ENCODE assay signal across 8 mouse cellular contexts in genomic region chr15:30173370-30173941, GRCm38 (mm10). TPM values are rescaled to one million over a fixed set of nuclear protein-coding genes. Genes with fewer than 3 reads are reported as not detected.
DNase-seq lines count a peak whose midpoint lies in the region; ATAC-seq and TF ChIP-seq lines count a peak whose summit lies in the region.

No protein-coding gene starts in this region.

- peaks cover 30% of the 10 kb centered on the region for H3K27me3 ChIP-seq in lung, embryonic 14.5 days (ENCODE audit: insufficient read depth, low read length)
- no peaks in the 10 kb centered on the region for H3K27me3 ChIP-seq in hindbrain, embryonic 14.5 days (ENCODE audit: control insufficient read depth, insufficient read depth, low read length)
- H3K27me3 ChIP-seq in liver, embryonic 12.5 days (replicated peaks): peaks cover 48% of the 10 kb centered on the region

- TF ChIP-seq CTCF in lung, embryonic 14.5 days (IDR thresholded peaks at IDR 0.05; ENCODE audit: low read depth): no peak

- ATAC-seq in lung, embryonic 14.5 days (ENCODE audit: insufficient read depth): peak; percentile 58; the same call in 1 of the 2 replicates
- peak; percentile 73 for ATAC-seq in hindbrain, embryonic 14.5 days (ENCODE audit: low FRiP score)
- ATAC-seq in liver, embryonic 12.5 days: no peak
- ATAC-seq in erythroid progenitor cell, adult 5-6 weeks (replicated peaks; ENCODE audit: low FRiP score, poor library complexity, severe bottlenecking): no peak
- no peak for ATAC-seq in inflammation-experienced regulatory T-cells, adult 6 months

- H3K4me2 ChIP-seq in lung, embryonic 14.5 days: peak overlapping the region; percentile 87
- H3K4me2 ChIP-seq in hindbrain, embryonic 14.5 days (replicated peaks): peak overlapping the region; percentile 66
- H3K4me2 ChIP-seq in liver, embryonic 12.5 days: peak overlapping the region; percentile 69

- peak overlapping the region; percentile 61 for H3K4me3 ChIP-seq in lung, embryonic 14.5 days (ENCODE audit: low read depth, low read length)
- H3K4me3 ChIP-seq in hindbrain, embryonic 14.5 days (replicated peaks; ENCODE audit: low read length): peak overlapping the region; percentile 96
- peak overlapping the region; percentile 52 for H3K4me3 ChIP-seq in liver, embryonic 12.5 days

- H3K4me1 ChIP-seq in lung, embryonic 14.5 days (ENCODE audit: insufficient read depth): no peaks in the 10 kb centered on the region
- peaks cover 17% of the 10 kb centered on the region; the same call in 1 of the 2 replicates for H3K4me1 ChIP-seq in hindbrain, embryonic 14.5 days (replicated peaks; ENCODE audit: control insufficient read depth, insufficient read depth, low read length)
- peaks cover 6% of the 10 kb centered on the region; the same call in 1 of the 2 replicates for H3K4me1 ChIP-seq in liver, embryonic 12.5 days

- H3K36me3 ChIP-seq in lung, embryonic 14.5 days (ENCODE audit: insufficient read depth): no peaks in the 10 kb centered on the region
- H3K36me3 ChIP-seq in hindbrain, embryonic 14.5 days (replicated peaks; ENCODE audit: control insufficient read depth, insufficient read depth): no peaks in the 10 kb centered on the region
- no peaks in the 10 kb centered on the region for H3K36me3 ChIP-seq in liver, embryonic 12.5 days

- H3K9me3 ChIP-seq in lung, embryonic 14.5 days (ENCODE audit: low read depth, low read length): no peaks in the 10 kb centered on the region
- no peaks in the 10 kb centered on the region for H3K9me3 ChIP-seq in hindbrain, embryonic 14.5 days (ENCODE audit: control insufficient read depth, low read length)
- no peaks in the 10 kb centered on the region for H3K9me3 ChIP-seq in liver, embryonic 12.5 days (replicated peaks)

- no peak overlapping the region for H3K27ac ChIP-seq in lung, embryonic 14.5 days (ENCODE audit: low read depth)
- H3K27ac ChIP-seq in hindbrain, embryonic 14.5 days: peak overlapping the region; percentile 100
- no peak overlapping the region for H3K27ac ChIP-seq in liver, embryonic 12.5 days

- under 1% methylated on average over 29 of the region's 29 CpGs for WGBS in lung, embryonic 14.5 days
- WGBS in hindbrain, embryonic 14.5 days: under 1% methylated on average over 29 of the region's 29 CpGs
- 2% methylated on average over 29 of the region's 29 CpGs for WGBS in liver, embryonic 12.5 days (ENCODE audit: insufficient replicate concordance)

- peak; percentile 19 for DNase-seq in lung, embryonic 14.5 days
- DNase-seq in lung, postnatal 4 days: no peak
- DNase-seq in embryo, embryonic 10.5 days (ENCODE audit: low spot score): peak; percentile 59
- DNase-seq in hindbrain, embryonic 14.5 days (ENCODE audit: low spot score): peak; percentile 67
- peak; percentile 8 for DNase-seq in right cerebral cortex, postnatal 14 days

- peak overlapping the region; percentile 52 for H3K9ac ChIP-seq in lung, embryonic 14.5 days
- H3K9ac ChIP-seq in hindbrain, embryonic 14.5 days: peak overlapping the region; percentile 98
- H3K9ac ChIP-seq in liver, embryonic 12.5 days: no peak overlapping the region

RNA-seq across cellular contexts. Expression of gene Ctnnd2, which starts 1.1 kb away (rescaled TPM):
- 19.8 and 19.9 TPM in 2 replicates for polyA plus RNA-seq in lung, embryonic 14.5 days (2014; fragmentation: Nextera tagmentation; extraction: Ambion mirVana)
- 64.2 and 65.3 TPM in 2 replicates for polyA plus RNA-seq in hindbrain, embryonic 14.5 days (2014; fragmentation: Nextera tagmentation; extraction: Ambion mirVana)
- 0.35 and 0.43 TPM in 2 replicates for polyA plus RNA-seq in liver, embryonic 12.5 days (2016; fragmentation: Nextera tagmentation; extraction: Ambion mirVana)
- 1.8 TPM in 1 of 2 replicates, not detected in the other for total RNA-seq in erythroid progenitor cell, adult 5-6 weeks (2015; ENCODE audit: low replicate concordance)
- not detected in 2 replicates for total RNA-seq in erythroid progenitor cell, adult 5-6 weeks (2017; ENCODE audit: low replicate concordance)
- polyA plus RNA-seq in inflammation-experienced regulatory T-cells, adult 6 months (2017; shearing (Covaris generic)): under 1 TPM in 1 of 3 experiments, not detected in 2; 0.27 TPM

Comparison
In these comparisons a context has a peak if more than half of its experiments do, and no peak if none do; other contexts are left out.
1. DNase-seq: peak in lung, embryonic 14.5 days (single experiment), embryo, embryonic 10.5 days (single experiment), hindbrain, embryonic 14.5 days (single experiment) and right cerebral cortex, postnatal 14 days (single experiment); none in lung, postnatal 4 days (0 of 2).
2. ATAC-seq: peak in lung, embryonic 14.5 days (single experiment) and hindbrain, embryonic 14.5 days (single experiment); none in liver, embryonic 12.5 days (single experiment), erythroid progenitor cell, adult 5-6 weeks (single experiment) and inflammation-experienced regulatory T-cells, adult 6 months (single experiment).
3. RNA of gene Ctnnd2, which starts 1.1 kb away (polyA plus RNA-seq): 64.2 to 65.3 TPM in hindbrain, embryonic 14.5 days and 19.8 to 19.9 TPM in lung, embryonic 14.5 days; 0.35 to 0.43 TPM in liver, embryonic 12.5 days and 0.27 TPM in inflammation-experienced regulatory T-cells, adult 6 months; every median in the first group is over 10 times any median in the second.
4. Peak in every context shown above with its lines, with median percentiles within 50 percentile points of each other: H3K4me2 ChIP-seq and H3K4me3 ChIP-seq.